Mouse (Mus musculus) neural tube, embryonic 10.5 days (tissue): ENCODE results near the gene Tmc6.
"Not testable (repeated sequence)": the region's sequence is repeated elsewhere in the genome, so short reads cannot be mapped to it uniquely, and the experiment has no call there.

Source experiments
- DNase-seq: peaks from one replicate; pipeline ENCODE4 v3.0.0-alpha.2; 2017; ENCODE audit warnings: low spot score; ENCODE audit errors: extremely low spot score

Tmc6 gene

GRCm38 (mm10) chr11:117810401-117811046 lies 28.5 kb upstream of the Tmc6 start:
- peak; percentile 74 for DNase-seq

GRCm38 (mm10) chr11:117809407-117810311 lies 27.7 kb upstream of the Tmc6 start, which contains the start of the genes Gm20708 and Syngr2:
Gene Gm20708, plus strand, starts transcription at chr11:117809668.
Gene Syngr2, plus strand, starts transcription at chr11:117809668.
- peak; percentile 81 for DNase-seq

- no peak for DNase-seq
Observed at GRCm38 (mm10) chr11:117806781-117807180, 24.8 kb upstream of the Tmc6 start.

GRCm38 (mm10) chr11:117803166-117803688 lies 21.2 kb upstream of the Tmc6 start:
- no peak for DNase-seq

- DNase-seq: no peak
Observed at GRCm38 (mm10) chr11:117801650-117802049, 19.7 kb upstream of the Tmc6 start.

GRCm38 (mm10) chr11:117800038-117800437 lies 18.0 kb upstream of the Tmc6 start:
- DNase-seq: no peak

GRCm38 (mm10) chr11:117799174-117799573 lies 17.2 kb upstream of the Tmc6 start:
- DNase-seq: no peak

GRCm38 (mm10) chr11:117798160-117798541 lies 16.2 kb upstream of the Tmc6 start:
- no peak for DNase-seq

- DNase-seq: no peak
Observed at GRCm38 (mm10) chr11:117797511-117798159, 15.6 kb upstream of the Tmc6 start, which contains the start of gene 6030468B19Rik. Gene 6030468B19Rik, plus strand, starts transcription at chr11:117797660.

GRCm38 (mm10) chr11:117796954-117797353 lies 15.0 kb upstream of the Tmc6 start:
- DNase-seq: no peak

GRCm38 (mm10) chr11:117794035-117794551 lies 12.1 kb upstream of the Tmc6 start:
- no peak for DNase-seq

- DNase-seq: peak; percentile 40
Observed at GRCm38 (mm10) chr11:117792281-117792888, 10.4 kb upstream of the Tmc6 start.

- no peak for DNase-seq
Observed at GRCm38 (mm10) chr11:117791441-117791761, 9.4 kb upstream of the Tmc6 start.

GRCm38 (mm10) chr11:117790703-117791440 lies 8.9 kb upstream of the Tmc6 start:
- DNase-seq: peak; percentile 22

- DNase-seq: peak; percentile 77
Observed at GRCm38 (mm10) chr11:117790286-117790685, 8.3 kb upstream of the Tmc6 start.

GRCm38 (mm10) chr11:117788481-117788880 lies 6.5 kb upstream of the Tmc6 start:
- not testable (repeated sequence) for DNase-seq

GRCm38 (mm10) chr11:117786294-117786693 lies 4.3 kb upstream of the Tmc6 start:
- peak; percentile 54 for DNase-seq

- DNase-seq: peak; percentile 32
Observed at GRCm38 (mm10) chr11:117783683-117784309, 1.8 kb upstream of the Tmc6 start.

GRCm38 (mm10) chr11:117783089-117783488 lies 1.1 kb upstream of the Tmc6 start:
- peak; percentile 82 for DNase-seq

- no peak for DNase-seq
Observed at GRCm38 (mm10) chr11:117782705-117783034, 672 bp upstream of the Tmc6 start.
